Mouse (Mus musculus) embryonic facial prominence, embryonic 13.5 days (tissue): ENCODE results near the gene Syngr2. TPM values are rescaled to one million over a fixed set of nuclear protein-coding genes. Genes with fewer than 3 reads are reported as not detected.

Source experiments
- ATAC-seq: fragments of 200-750 bp; cut with Nextera tagmentation; 2 replicates; pipeline ENCODE4 v1.8.0; 2017; ENCODE audit warnings: low read depth; ENCODE audit not compliant: insufficient number of reproducible peaks, insufficient read depth, low FRiP score, low TSS enrichment
- H3K27ac ChIP-seq: fragments of 300-500 bp; sonication (generic); 2 replicates; pipeline ENCODE4 v1.5.1; 2015; ENCODE audit warnings: moderate library complexity, mild to moderate bottlenecking, inconsistent platforms
- H3K27me3 ChIP-seq: fragments of 300-500 bp; sonication (generic); 2 replicates; pipeline ENCODE4 v1.6.1; 2015; ENCODE audit warnings: mild to moderate bottlenecking, inconsistent platforms
- H3K36me3 ChIP-seq: fragments of 300-500 bp; sonication (generic); 2 replicates; pipeline ENCODE4 v1.6.1; 2015; ENCODE audit warnings: mild to moderate bottlenecking, inconsistent platforms
- H3K4me1 ChIP-seq: fragments of 300-500 bp; sonication (generic); 2 replicates; pipeline ENCODE4 v1.6.1; 2015; ENCODE audit warnings: inconsistent platforms
- H3K4me2 ChIP-seq: fragments of 300-500 bp; sonication (generic); 2 replicates; pipeline ENCODE4 v1.6.1; 2015; ENCODE audit warnings: moderate library complexity, mild to moderate bottlenecking, inconsistent platforms
- H3K4me3 ChIP-seq: fragments of 300-500 bp; sonication (generic); 2 replicates; pipeline ENCODE4 v1.5.1; 2015; ENCODE audit warnings: mild to moderate bottlenecking, inconsistent platforms
- H3K9ac ChIP-seq: fragments of 300-500 bp; sonication (generic); 2 replicates; pipeline ENCODE4 v1.6.1; 2015; ENCODE audit warnings: mild to moderate bottlenecking, inconsistent platforms
- H3K9me3 ChIP-seq: fragments of 300-500 bp; sonication (generic); 2 replicates; pipeline ENCODE4 v1.6.1; 2016; ENCODE audit warnings: inconsistent platforms
- WGBS: fragments of 180-500 bp; shearing (Covaris S2); methylation state at CpG from one replicate; pipeline ENCODE4 v1.1.7; 2015; ENCODE audit warnings: mixed read lengths; 5-methylcytosine and 5-hydroxymethylcytosine counted together
- polyA plus RNA-seq: library from polyadenylated mRNA; unstranded; fragments of >200 nt; fragmentation: Nextera tagmentation; extraction: Ambion mirVana; gene quantifications from 2 replicates; pipeline ENCODE4 v1.2.1, GENCODE M21; 2015

Gene Syngr2
- polyA plus RNA-seq, 1 experiment from 2014 or later: 43.4 TPM

DNA sequence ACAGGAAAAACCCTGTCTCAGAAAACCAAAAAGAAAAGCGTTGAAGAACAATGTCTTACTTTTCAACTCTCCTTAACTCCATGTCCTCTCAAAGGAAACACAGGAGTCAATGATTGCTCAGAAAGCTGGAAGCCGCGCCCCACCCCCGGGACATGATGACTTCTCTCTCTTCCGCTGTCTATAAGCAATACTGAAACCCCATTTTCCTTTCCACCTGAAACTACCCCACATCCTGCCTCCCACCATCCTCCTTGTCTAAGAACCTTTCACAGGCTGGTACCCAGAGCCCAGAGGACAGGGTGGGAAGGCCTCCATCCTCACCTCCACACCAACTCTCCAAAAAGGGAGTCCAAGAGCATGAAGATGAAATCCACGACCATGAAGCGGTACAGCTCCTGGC lies 37.1 kb upstream of the Syngr2 start:
- 92% methylated on average over 7 of the region's 7 CpGs for WGBS
- no peak overlapping the region for H3K4me3 ChIP-seq
- no peak for ATAC-seq
- H3K27ac ChIP-seq: no peak overlapping the region
- no peaks in the 10 kb centered on the region for H3K9me3 ChIP-seq
- H3K27me3 ChIP-seq: no peaks in the 10 kb centered on the region
- no peak overlapping the region for H3K9ac ChIP-seq
- H3K4me2 ChIP-seq: no peak overlapping the region
- peaks cover 63% of the 10 kb centered on the region for H3K36me3 ChIP-seq
- H3K4me1 ChIP-seq: no peaks in the 10 kb centered on the region; the same call in 1 of the 2 replicates

DNA sequence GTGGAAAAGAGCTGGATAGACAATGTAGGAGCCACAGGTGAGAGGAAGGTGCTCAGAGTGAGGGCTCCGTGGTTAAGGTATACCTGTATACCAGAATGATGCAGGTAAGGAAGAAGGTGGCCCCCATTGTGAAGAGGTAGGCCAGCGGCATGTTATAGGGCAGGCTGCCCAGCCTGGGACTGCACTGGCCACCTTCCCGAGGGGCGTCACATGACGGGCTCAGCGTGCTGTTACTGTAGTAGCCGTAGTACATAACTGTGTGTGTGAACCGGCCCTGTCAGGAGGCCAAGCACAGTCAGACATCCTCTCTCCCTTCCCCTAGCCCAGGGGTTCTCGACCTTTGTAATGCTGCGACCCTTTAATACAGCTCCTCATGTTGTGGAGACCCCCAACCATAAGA lies 34.5 kb upstream of the Syngr2 start:
- Histone ChIP-seq H3K4me2 (no peak overlapping the region), H3K4me1 (peaks cover 14% of the 10 kb centered on the region), H3K9ac (no peak overlapping the region), H3K27ac (no peak overlapping the region), H3K4me3 (no peak overlapping the region), H3K27me3 (no peaks in the 10 kb centered on the region), H3K36me3 (peaks cover 63% of the 10 kb centered on the region), H3K9me3 (no peaks in the 10 kb centered on the region)
- ATAC-seq: no peak
- 91% methylated on average over 10 of the region's 10 CpGs for WGBS

DNA sequence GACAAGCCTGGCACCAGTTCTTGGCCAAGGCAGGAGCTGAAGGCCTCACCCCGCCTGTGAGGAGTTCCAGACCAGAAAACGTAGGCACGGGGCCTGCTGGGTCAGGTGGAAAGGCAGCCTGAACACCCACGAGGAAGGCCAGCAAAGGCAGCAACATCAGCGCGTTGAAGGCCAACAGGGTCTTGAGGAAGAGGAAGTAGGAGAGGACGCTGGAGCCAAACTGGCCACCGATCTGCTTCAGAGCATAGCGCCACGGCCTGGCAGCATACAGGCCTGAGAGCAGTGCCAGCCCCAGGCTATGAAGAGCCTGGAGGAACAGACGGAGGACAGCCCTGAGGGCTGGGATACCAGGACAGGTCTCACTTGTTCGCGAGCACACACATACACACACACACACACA lies 33.9 kb upstream of the Syngr2 start:
- H3K4me2 ChIP-seq: no peak overlapping the region
- WGBS: 91% methylated on average over 11 of the region's 13 CpGs
- no peak overlapping the region for H3K4me3 ChIP-seq
- H3K27ac ChIP-seq: no peak overlapping the region
- ATAC-seq: no peak
- H3K9me3 ChIP-seq: no peaks in the 10 kb centered on the region
- peaks cover 21% of the 10 kb centered on the region for H3K4me1 ChIP-seq
- no peaks in the 10 kb centered on the region for H3K27me3 ChIP-seq
- peaks cover 57% of the 10 kb centered on the region for H3K36me3 ChIP-seq
- H3K9ac ChIP-seq: no peak overlapping the region

DNA sequence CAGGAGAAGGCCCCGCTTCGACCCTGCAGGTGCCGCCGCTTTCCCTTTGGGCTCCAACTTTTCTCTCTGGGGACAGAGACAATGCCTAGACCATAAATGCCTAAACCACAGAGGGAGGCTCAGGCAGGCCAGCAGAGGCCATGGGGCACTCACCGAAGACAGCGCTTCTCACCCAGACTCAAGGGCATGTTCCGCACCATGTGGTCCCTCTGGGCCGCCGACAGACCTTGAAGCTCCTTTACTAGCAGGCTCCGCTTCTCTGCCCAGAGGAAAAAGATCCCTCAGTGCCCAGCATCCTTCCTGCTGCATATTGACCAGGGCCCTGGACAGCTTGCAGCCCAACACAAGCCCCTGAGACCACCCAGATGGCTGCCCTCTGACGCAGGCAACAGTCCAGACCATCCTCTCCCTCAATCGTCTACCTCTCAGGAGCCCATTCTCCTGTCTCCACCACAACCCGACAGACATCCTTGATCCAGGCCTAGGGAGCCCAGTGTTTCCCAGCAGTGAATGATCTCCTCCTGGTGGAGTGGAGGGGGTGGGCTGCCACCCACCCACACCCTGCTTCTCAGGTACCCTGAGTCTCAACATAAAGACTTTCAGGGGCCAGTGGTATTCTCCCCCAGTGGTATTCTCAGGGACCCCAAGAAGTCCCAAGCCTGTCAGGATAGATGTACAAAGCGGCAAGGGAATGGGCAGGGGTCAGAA lies 33.2 kb upstream of the Syngr2 start:
- Histone ChIP-seq H3K27ac (no peak overlapping the region), H3K4me1 (peaks cover 28% of the 10 kb centered on the region), H3K27me3 (peaks cover 5% of the 10 kb centered on the region), H3K9ac (no peak overlapping the region), H3K36me3 (peaks cover 53% of the 10 kb centered on the region), H3K4me2 (no peak overlapping the region), H3K4me3 (no peak overlapping the region), H3K9me3 (no peaks in the 10 kb centered on the region)
- WGBS: 89% methylated on average over 14 of the region's 14 CpGs
- no peak for ATAC-seq

DNA sequence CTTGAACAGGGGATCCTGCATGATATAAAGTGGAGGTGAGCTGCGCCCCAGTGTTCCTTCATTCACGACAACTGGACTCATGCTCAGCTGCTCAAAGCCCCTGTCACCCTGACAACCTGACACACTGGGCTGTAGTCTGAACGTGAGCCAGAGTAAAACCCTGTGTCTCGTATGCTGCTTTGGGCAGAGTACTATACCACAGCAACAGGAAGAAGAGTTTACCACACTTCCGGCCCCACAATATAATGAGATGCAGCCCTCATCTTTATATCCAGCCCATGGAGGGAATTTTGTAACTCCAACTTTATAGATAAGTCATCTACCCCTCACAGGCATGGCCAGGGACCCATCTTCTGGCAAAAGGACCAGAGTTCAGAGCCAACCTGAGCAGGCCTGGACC lies 32.4 kb upstream of the Syngr2 start:
- peaks cover 14% of the 10 kb centered on the region for H3K27me3 ChIP-seq
- 78% methylated on average over 5 of the region's 5 CpGs for WGBS
- H3K4me2 ChIP-seq: no peak overlapping the region
- H3K27ac ChIP-seq: no peak overlapping the region
- ATAC-seq: no peak
- H3K36me3 ChIP-seq: peaks cover 47% of the 10 kb centered on the region
- H3K9ac ChIP-seq: no peak overlapping the region
- no peak overlapping the region for H3K4me3 ChIP-seq
- peaks cover 36% of the 10 kb centered on the region for H3K4me1 ChIP-seq
- no peaks in the 10 kb centered on the region for H3K9me3 ChIP-seq

DNA sequence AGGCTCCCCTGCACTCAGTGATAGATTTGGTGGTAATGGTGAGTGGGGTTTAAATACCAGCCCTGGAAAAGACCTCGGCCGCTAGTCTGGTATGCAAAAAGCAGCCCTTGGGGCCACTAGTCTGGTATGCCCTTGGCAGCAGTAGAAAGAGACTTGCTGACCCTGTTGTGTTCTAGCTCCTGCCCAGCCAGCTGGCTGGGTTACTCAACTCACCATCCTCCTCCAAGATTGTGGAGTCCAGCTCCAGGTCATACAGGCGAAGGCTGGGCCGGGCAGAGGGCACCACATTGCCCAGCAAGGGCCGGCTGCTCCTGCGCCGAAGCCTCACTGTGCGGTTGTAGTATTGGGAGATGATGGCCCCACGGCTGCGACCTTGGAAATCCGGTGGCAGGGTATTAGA lies 31.4 kb upstream of the Syngr2 start:
- H3K27me3 ChIP-seq: peaks cover 22% of the 10 kb centered on the region
- H3K27ac ChIP-seq: no peak overlapping the region
- ATAC-seq: no peak
- no peak overlapping the region for H3K4me2 ChIP-seq
- H3K9ac ChIP-seq: no peak overlapping the region
- H3K4me3 ChIP-seq: no peak overlapping the region
- H3K36me3 ChIP-seq: peaks cover 44% of the 10 kb centered on the region
- H3K4me1 ChIP-seq: peaks cover 43% of the 10 kb centered on the region
- H3K9me3 ChIP-seq: no peaks in the 10 kb centered on the region
- 93% methylated on average over 11 of the region's 11 CpGs for WGBS

DNA sequence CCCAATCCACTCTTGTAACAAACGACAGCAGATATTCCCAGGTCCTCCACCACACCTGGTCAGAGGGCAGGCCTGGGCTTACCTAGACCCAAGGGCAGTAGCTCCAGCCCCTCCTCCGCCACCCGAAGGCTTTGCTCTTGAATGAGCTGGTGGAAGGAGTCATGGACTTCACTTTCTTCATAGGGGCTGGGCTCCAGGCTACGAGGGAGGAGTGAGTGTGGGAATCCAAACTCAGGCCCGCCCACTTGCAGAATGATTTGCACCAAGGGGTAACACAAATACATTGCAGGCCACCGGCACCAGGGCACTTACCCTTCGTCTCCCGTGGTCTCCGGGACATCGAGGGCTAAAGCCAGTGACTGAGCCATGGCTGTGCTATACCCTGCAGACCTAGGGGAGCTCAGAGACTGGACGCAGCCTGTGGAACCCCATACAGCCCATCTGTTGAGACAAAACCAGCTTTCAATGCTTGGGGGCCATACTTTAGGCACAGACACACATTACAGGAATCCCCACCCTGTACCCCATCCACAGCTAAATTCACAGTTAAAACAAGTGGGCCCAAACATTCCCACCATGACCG lies 30.5 kb upstream of the Syngr2 start:
- peaks cover 47% of the 10 kb centered on the region for H3K4me1 ChIP-seq
- peak overlapping the region; percentile 98 for H3K4me2 ChIP-seq
- no peak for ATAC-seq
- peak overlapping the region; percentile 59 for H3K4me3 ChIP-seq
- peak overlapping the region; percentile 73 for H3K9ac ChIP-seq
- peaks cover 30% of the 10 kb centered on the region for H3K27me3 ChIP-seq
- no peaks in the 10 kb centered on the region for H3K9me3 ChIP-seq
- peaks cover 35% of the 10 kb centered on the region for H3K36me3 ChIP-seq
- 48% methylated on average over 12 of the region's 12 CpGs for WGBS
- peak overlapping the region; percentile 84 for H3K27ac ChIP-seq

DNA sequence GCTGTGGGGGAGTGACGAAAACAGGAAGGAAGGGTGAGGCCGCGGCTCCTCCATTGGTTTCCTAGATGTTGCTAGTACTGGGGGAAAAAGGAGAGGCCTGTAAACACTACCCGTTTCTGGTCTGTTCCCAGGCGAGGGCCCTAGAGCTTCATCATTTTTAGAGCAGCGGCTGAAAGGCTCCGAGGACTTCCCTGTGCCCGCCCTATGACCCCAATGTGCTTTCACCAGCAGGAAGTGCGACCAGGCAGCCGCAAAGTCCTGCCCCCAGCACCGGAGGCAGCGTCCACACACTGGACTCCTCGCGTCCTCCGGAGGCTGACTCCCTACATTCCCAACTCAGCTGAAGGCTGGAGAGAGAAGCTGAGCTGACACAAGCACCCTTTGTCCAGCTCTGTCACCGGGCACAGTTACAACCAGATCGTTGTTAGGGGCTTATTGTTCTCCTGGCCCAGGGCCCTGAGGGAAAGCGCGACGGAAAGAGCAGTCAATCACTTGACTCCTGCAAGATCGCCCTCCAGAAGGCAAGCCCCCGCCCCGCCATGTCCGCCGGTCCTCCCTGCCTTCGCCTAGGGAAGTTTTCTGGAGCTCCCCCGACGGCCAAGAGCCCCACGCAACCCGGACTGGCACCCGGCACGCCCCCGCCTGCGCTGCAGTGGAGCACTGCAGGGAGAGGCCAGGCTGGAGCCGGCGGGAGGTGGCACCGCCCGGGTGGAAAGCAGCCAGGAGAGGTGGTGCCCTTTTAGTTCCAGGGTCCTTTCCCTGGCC lies 29.9 kb upstream of the Syngr2 start:
- Histone ChIP-seq H3K4me1 (peaks cover 47% of the 10 kb centered on the region), H3K4me3 (peak overlapping the region; percentile 59), H3K27ac (peak overlapping the region; percentile 84), H3K27me3 (peaks cover 33% of the 10 kb centered on the region), H3K36me3 (peaks cover 31% of the 10 kb centered on the region), H3K4me2 (peak overlapping the region; percentile 98), H3K9ac (peak overlapping the region; percentile 73), H3K9me3 (no peaks in the 10 kb centered on the region)
- 3% methylated on average over 38 of the region's 38 CpGs for WGBS
- ATAC-seq: no peak

DNA sequence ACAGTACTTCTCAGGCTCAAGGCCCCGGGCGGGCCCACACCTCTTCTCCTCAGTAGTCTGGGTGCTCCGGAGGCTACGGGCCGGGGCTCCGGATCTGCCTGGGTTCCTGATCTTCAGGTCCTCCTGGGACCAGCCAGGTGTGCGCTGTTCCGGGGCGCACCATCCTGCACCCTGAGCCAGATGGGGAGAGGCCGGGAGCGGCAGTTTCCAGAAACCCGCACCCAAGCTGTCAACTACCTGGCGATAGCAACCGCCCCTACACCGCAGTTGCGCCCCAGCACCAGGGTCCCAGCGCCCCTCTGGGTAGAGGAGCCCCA lies 29.3 kb upstream of the Syngr2 start:
- 0 out of 2 replicates have a peak, but pooled peaks have one; percentile 16 for ATAC-seq
- Histone ChIP-seq H3K4me1 (peaks cover 47% of the 10 kb centered on the region), H3K9me3 (no peaks in the 10 kb centered on the region), H3K36me3 (peaks cover 26% of the 10 kb centered on the region), H3K9ac (peak overlapping the region; percentile 73), H3K4me2 (peak overlapping the region; percentile 98), H3K27me3 (peaks cover 33% of the 10 kb centered on the region), H3K4me3 (peak overlapping the region; percentile 59), H3K27ac (peak overlapping the region; percentile 84)
- WGBS: under 1% methylated on average over 17 of the region's 17 CpGs

DNA sequence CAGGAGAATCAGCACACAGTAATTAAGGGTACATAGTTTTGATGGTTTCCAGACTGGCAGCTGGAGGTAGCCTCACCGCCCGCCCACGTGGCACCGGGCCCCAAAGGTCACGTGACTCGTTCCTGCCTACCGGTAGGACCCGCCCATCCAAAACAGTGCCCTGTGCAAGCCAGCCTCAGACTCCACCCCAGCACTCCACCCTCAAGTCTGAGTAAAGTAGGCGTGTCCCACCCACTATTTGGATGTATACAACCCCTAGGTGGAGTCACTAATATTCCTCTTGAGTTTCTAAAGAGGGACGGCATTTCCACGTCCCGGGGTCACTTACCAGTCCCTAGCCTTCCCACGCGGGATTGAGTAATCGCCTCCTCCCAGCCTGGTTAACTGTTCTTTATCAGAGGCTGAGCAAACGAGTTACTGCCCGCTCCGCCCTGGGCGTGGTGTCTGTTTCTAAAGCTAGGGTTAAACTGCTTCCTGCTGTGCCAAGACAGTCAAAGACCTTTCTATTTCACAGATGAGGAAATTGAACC lies 28.8 kb upstream of the Syngr2 start:
- peak; percentile 84 for ATAC-seq
- H3K4me2 ChIP-seq: peak overlapping the region; percentile 98
- peaks cover 21% of the 10 kb centered on the region for H3K36me3 ChIP-seq
- H3K9ac ChIP-seq: peak overlapping the region; percentile 73
- H3K27me3 ChIP-seq: peaks cover 33% of the 10 kb centered on the region
- peaks cover 47% of the 10 kb centered on the region for H3K4me1 ChIP-seq
- H3K9me3 ChIP-seq: no peaks in the 10 kb centered on the region
- peak overlapping the region; percentile 59 for H3K4me3 ChIP-seq
- 2% methylated on average over 19 of the region's 19 CpGs for WGBS
- H3K27ac ChIP-seq: peak overlapping the region; percentile 84

DNA sequence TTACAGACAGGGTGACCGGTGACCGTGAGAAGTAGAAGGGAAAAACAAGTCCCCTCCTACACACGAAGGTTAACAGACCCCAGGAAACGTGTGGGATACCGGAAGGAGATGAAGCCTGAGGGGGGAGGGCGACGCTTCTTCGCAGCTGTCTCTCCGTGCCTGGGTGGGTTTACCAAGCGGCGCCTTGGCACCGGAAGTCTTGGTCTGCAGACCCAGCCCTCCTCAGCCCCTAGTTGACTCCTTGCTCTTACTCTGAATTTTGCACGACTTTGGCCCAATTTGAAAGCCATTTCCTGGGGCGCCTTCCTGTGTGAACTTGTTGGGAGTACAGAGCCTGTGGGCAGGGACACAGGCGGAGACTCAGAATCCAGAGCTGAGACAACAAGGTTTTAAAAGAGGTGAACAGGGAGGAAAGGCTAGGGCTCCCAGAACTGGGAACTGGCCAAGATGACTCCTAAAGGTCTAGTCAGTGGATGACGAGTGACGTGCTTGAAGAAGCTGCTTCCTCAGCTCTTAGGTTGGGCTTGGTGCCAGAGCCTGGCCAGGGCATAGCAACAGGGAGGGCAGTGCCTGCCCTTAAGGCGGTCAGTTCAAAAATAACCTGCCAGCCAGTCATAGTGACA lies 28.2 kb upstream of the Syngr2 start:
- peaks cover 16% of the 10 kb centered on the region for H3K36me3 ChIP-seq
- peak overlapping the region; percentile 84 for H3K27ac ChIP-seq
- WGBS: 15% methylated on average over 18 of the region's 18 CpGs
- no peak for ATAC-seq
- H3K4me1 ChIP-seq: peaks cover 47% of the 10 kb centered on the region
- H3K9me3 ChIP-seq: no peaks in the 10 kb centered on the region
- peak overlapping the region; percentile 98 for H3K4me2 ChIP-seq
- peak overlapping the region; percentile 44; the same call in 1 of the 2 replicates for H3K9ac ChIP-seq
- H3K4me3 ChIP-seq: peak overlapping the region; percentile 59
- H3K27me3 ChIP-seq: peaks cover 33% of the 10 kb centered on the region
